Mouse (Mus musculus) liver, embryonic 14.5 days (tissue): ENCODE data around the gene Hrh1. TPM values are rescaled to one million over a fixed set of nuclear protein-coding genes. Genes with fewer than 3 reads are reported as not detected.

Experiments used
- ATAC-seq: fragments of 200-750 bp; cut with Nextera tagmentation; 2 replicates; pipeline ENCODE4 v1.8.0; 2017; ENCODE audit warnings: moderate number of reproducible peaks, mild to moderate bottlenecking, moderate library complexity; ENCODE audit not compliant: insufficient read depth
- DNase-seq, 3 experiments: peaks; one replicate each; pipeline ENCODE4 v3.0.0-alpha.2; 2012 to 2013; ENCODE audit warnings: low read depth in 3 of 3, low spot score in 3 of 3
- H3K27ac ChIP-seq: fragments of 300-500 bp; sonication (generic); 2 replicates; pipeline ENCODE4 v1.5.1; 2014; ENCODE audit warnings: moderate library complexity, mild to moderate bottlenecking, control low read depth, inconsistent platforms
- H3K27me3 ChIP-seq: fragments of 300-500 bp; sonication (generic); 2 replicates; pipeline ENCODE4 v1.6.1; 2014; ENCODE audit warnings: mild to moderate bottlenecking, low read length, moderate library complexity; ENCODE audit not compliant: control insufficient read depth, insufficient read depth
- H3K36me3 ChIP-seq: fragments of 300-500 bp; sonication (generic); replicated peaks from 2 replicates; pipeline ENCODE4 v1.6.1; 2014; ENCODE audit warnings: low read depth; ENCODE audit not compliant: control insufficient read depth, insufficient read depth
- H3K4me1 ChIP-seq, 2 experiments: fragments of 200-500 bp in 1 of 2; fragments of 300-500 bp in 1 of 2; sonication (generic) in 1 of 2; replicated peaks; 2 replicates each; pipeline ENCODE4 v1.6.1; 2012 to 2014; ENCODE audit warnings: antibody characterized with exemption in 1 of 2, inconsistent platforms in 1 of 2, low read length in 1 of 2; ENCODE audit not compliant: control insufficient read depth in 2 of 2, insufficient read depth in 2 of 2
- H3K4me2 ChIP-seq: fragments of 300-500 bp; sonication (generic); 2 replicates; pipeline ENCODE4 v1.6.1; 2014; ENCODE audit warnings: low read depth, mild to moderate bottlenecking, control low read depth, moderate library complexity
- H3K4me3 ChIP-seq, 2 experiments: fragments of 200-500 bp in 1 of 2; fragments of 300-500 bp in 1 of 2; sonication (generic) in 1 of 2; 2 replicates each; pipeline ENCODE4 v1.5.1; 2012 to 2014; ENCODE audit warnings: low read depth in 2 of 2, low read length in 2 of 2, mild to moderate bottlenecking in 2 of 2, control low read depth in 1 of 2, inconsistent platforms in 1 of 2, moderate library complexity in 1 of 2; ENCODE audit not compliant: insufficient read depth in 1 of 2
- H3K9ac ChIP-seq: fragments of 300-500 bp; sonication (generic); replicated peaks from 2 replicates; pipeline ENCODE4 v1.6.1; 2014; ENCODE audit warnings: mild to moderate bottlenecking, control low read depth, moderate library complexity
- H3K9me3 ChIP-seq: fragments of 300-500 bp; sonication (generic); 2 replicates; pipeline ENCODE4 v1.6.1; 2016; ENCODE audit warnings: low read length, mixed read lengths; ENCODE audit not compliant: control insufficient read depth
- CTCF ChIP-seq: IDR thresholded peaks from 2 replicates; pipeline ENCODE4 v1.5.1; 2016; ENCODE audit warnings: antibody characterized with exemption, low read depth, control low read depth
- EP300 ChIP-seq: IDR thresholded peaks from 2 replicates; pipeline ENCODE4 v1.6.1; 2016; ENCODE audit warnings: antibody characterized with exemption, low read depth
- WGBS: fragments of 180-500 bp; shearing (Covaris S2); extraction: QIAGEN DNeasy Blood & Tissue Kit; methylation state at CpG from one replicate; pipeline ENCODE4 v1.1.7; 2014; ENCODE audit not compliant: insufficient replicate concordance; 5-methylcytosine and 5-hydroxymethylcytosine counted together
- polyA plus RNA-seq, 2 experiments: library from polyadenylated mRNA; depleted of rRNA in 1 of 2; stranded (reverse) in 1 of 2; unstranded in 1 of 2; fragments of >200 nt; fragmentation: Nextera tagmentation in 1 of 2; extraction: Ambion mirVana in 1 of 2; gene quantifications; 2 replicates each; pipeline versions ENCODE4 v1.2.1 to v1.2.3; 2012 to 2014

Hrh1 gene
- polyA plus RNA-seq, 2 experiments: 0.06 TPM; not detected in 1

GRCm38 (mm10) chr6:114402161-114402560, 4.4 kb downstream of the Hrh1 start:
- Histone ChIP-seq H3K9me3 (no peaks in the 10 kb centered on the region), H3K36me3 (no peaks in the 10 kb centered on the region), H3K4me2 (no peak overlapping the region), H3K4me1 (no peaks in the 10 kb centered on the region), H3K27ac (no peak overlapping the region), H3K9ac (no peak overlapping the region), H3K4me3 (no peak overlapping the region), H3K27me3 (peaks cover 24% of the 10 kb centered on the region)
- peak; percentile 22; the same call in 1 of the 2 replicates for TF ChIP-seq CTCF
- no peak for TF ChIP-seq EP300
- no peak for DNase-seq
- 53% methylated on average over 2 of the region's 2 CpGs for WGBS
- ATAC-seq: no peak

GRCm38 (mm10) chr6:114403632-114404031, 5.9 kb downstream of the Hrh1 start:
- 19% methylated on average over 8 of the region's 8 CpGs for WGBS
- no peak for ATAC-seq
- TF ChIP-seq CTCF (no peak), EP300 (no peak)
- H3K4me2 ChIP-seq: no peak overlapping the region
- H3K27ac ChIP-seq: no peak overlapping the region
- no peak for DNase-seq
- peaks cover 9% of the 10 kb centered on the region for H3K27me3 ChIP-seq
- no peak overlapping the region for H3K4me3 ChIP-seq
- no peaks in the 10 kb centered on the region for H3K9me3 ChIP-seq
- H3K4me1 ChIP-seq: no peaks in the 10 kb centered on the region
- no peaks in the 10 kb centered on the region for H3K36me3 ChIP-seq
- H3K9ac ChIP-seq: no peak overlapping the region

- TF ChIP-seq CTCF: no peak
- TF ChIP-seq EP300: no peak
- WGBS: 14% methylated on average over 5 of the region's 5 CpGs
- H3K27me3 ChIP-seq: peaks cover 4% of the 10 kb centered on the region
- H3K9me3 ChIP-seq: no peaks in the 10 kb centered on the region
- H3K36me3 ChIP-seq: no peaks in the 10 kb centered on the region
- DNase-seq (no peak), ATAC-seq (no peak)
- H3K4me3 ChIP-seq: no peak overlapping the region
- H3K27ac ChIP-seq: no peak overlapping the region
- H3K9ac ChIP-seq: no peak overlapping the region
- no peak overlapping the region for H3K4me2 ChIP-seq
- H3K4me1 ChIP-seq: no peaks in the 10 kb centered on the region
Observed at GRCm38 (mm10) chr6:114404128-114404527, 6.4 kb downstream of the Hrh1 start.

GRCm38 (mm10) chr6:114404774-114405468, 7.2 kb downstream of the Hrh1 start:
- no peak for ATAC-seq
- Histone ChIP-seq H3K27me3 (no peaks in the 10 kb centered on the region; the same call in 1 of the 2 replicates), H3K9ac (no peak overlapping the region), H3K27ac (no peak overlapping the region), H3K4me1 (no peaks in the 10 kb centered on the region), H3K36me3 (no peaks in the 10 kb centered on the region), H3K4me3 (no peak overlapping the region), H3K9me3 (no peaks in the 10 kb centered on the region), H3K4me2 (no peak overlapping the region)
- TF ChIP-seq CTCF (no peak), EP300 (no peak)
- whole genome bisulfite sequencing: 62% methylated on average over 7 of the region's 7 CpGs
- DNase-seq: no peak

DNA sequence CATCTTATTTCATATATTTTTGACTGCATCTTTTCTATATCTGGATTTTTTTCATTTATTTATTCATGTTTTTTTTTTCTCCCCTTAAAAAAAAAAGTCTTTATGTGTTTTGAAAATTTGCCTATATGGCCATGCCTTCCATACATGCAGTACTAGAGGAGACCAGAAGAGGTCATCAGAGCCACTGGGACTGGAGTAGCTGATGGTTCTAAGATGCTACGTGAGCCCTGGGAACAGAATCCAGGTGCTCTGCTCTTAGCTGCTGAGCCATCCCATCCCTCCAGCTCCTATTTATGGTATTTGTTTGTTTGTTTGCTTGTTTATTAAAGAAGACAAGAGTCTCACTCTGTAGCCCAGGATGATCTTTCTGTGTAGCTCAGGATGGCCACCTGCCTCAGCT, 8.9 kb downstream of the Hrh1 start:
- Histone ChIP-seq H3K27me3 (no peaks in the 10 kb centered on the region), H3K4me2 (no peak overlapping the region), H3K36me3 (no peaks in the 10 kb centered on the region), H3K4me3 (no peak overlapping the region), H3K27ac (no peak overlapping the region), H3K4me1 (no peaks in the 10 kb centered on the region), H3K9ac (no peak overlapping the region), H3K9me3 (no peaks in the 10 kb centered on the region)
- DNase-seq: no peak
- ATAC-seq: no peak
- TF ChIP-seq EP300: no peak
- peak; percentile 46 for TF ChIP-seq CTCF
- 69% methylated on average over 1 of the region's 1 CpGs for WGBS
